Mouse (Mus musculus) heart, embryonic 10.5 days (tissue): ENCODE measurements around the gene Rcbtb2. TPM values are rescaled to one million over a fixed set of nuclear protein-coding genes. Genes with fewer than 3 reads are reported as not detected.
"Not testable (repeated sequence)": the region's sequence is repeated elsewhere in the genome, so short reads cannot be mapped to it uniquely, and the experiment has no call there.

Experiments
- DNase-seq: peaks from one replicate; pipeline ENCODE4 v3.0.0-alpha.2; 2017; ENCODE audit warnings: low spot score
- H3K27ac ChIP-seq: fragments of 300-500 bp; sonication (generic); 2 replicates; pipeline ENCODE4 v1.5.1; 2016; ENCODE audit warnings: mild to moderate bottlenecking
- H3K27me3 ChIP-seq: fragments of 300-500 bp; sonication (generic); 2 replicates; pipeline ENCODE4 v1.6.1; 2016; ENCODE audit warnings: mild to moderate bottlenecking; ENCODE audit not compliant: poor library complexity, insufficient read depth, severe bottlenecking
- H3K36me3 ChIP-seq: fragments of 300-500 bp; sonication (generic); 2 replicates; pipeline ENCODE4 v1.6.1; 2016; ENCODE audit warnings: mild to moderate bottlenecking, moderate library complexity
- H3K4me1 ChIP-seq: fragments of 300-500 bp; sonication (generic); 2 replicates; pipeline ENCODE4 v1.6.1; 2016; ENCODE audit warnings: mild to moderate bottlenecking
- H3K4me3 ChIP-seq: fragments of 300-500 bp; sonication (generic); 2 replicates; pipeline ENCODE4 v1.5.1; 2016; ENCODE audit warnings: mild to moderate bottlenecking, moderate library complexity
- H3K9me3 ChIP-seq: fragments of 300-500 bp; sonication (generic); 2 replicates; pipeline ENCODE4 v1.6.1; 2016; ENCODE audit warnings: mild to moderate bottlenecking, moderate library complexity
- WGBS: fragments of 180-500 bp; shearing (Covaris S2); methylation state at CpG from one replicate; pipeline ENCODE4 v1.1.7; 2016; 5-methylcytosine and 5-hydroxymethylcytosine counted together
- polyA plus RNA-seq: library from polyadenylated mRNA; unstranded; fragments of >200 nt; fragmentation: Nextera tagmentation; extraction: Ambion mirVana; gene quantifications from 2 replicates; pipeline ENCODE4 v1.2.1, GENCODE M21; 2016

Rcbtb2 gene
- polyA plus RNA-seq, 1 experiment from 2014 or later = 99.9 TPM

- peak; percentile 63 for DNase-seq
- WGBS = 32% methylated on average over 8 of the region's 8 CpGs
Measured at GRCm38 (mm10) chr14:73106234-73106711, 16.6 kb upstream of the Rcbtb2 start.

GRCm38 (mm10) chr14:73106957-73107356, 15.9 kb upstream of the Rcbtb2 start:
- WGBS = 60% methylated on average over 4 of the region's 4 CpGs
- peak; percentile 20 for DNase-seq

More at GRCm38 (mm10) chr14:73106234-73106711, 16.6 kb upstream of the Rcbtb2 start:
- no peaks in the 10 kb centered on the region for H3K4me1 ChIP-seq
- no peak overlapping the region for H3K4me3 ChIP-seq
- H3K36me3 ChIP-seq = no peaks in the 10 kb centered on the region
- peaks cover 8% of the 10 kb centered on the region; the same call in 1 of the 2 replicates for H3K27me3 ChIP-seq
- H3K27ac ChIP-seq = no peak overlapping the region
- no peaks in the 10 kb centered on the region for H3K9me3 ChIP-seq

GRCm38 (mm10) chr14:73107371-73107770, 15.5 kb upstream of the Rcbtb2 start:
- no peaks in the 10 kb centered on the region for H3K9me3 ChIP-seq
- no peak overlapping the region for H3K4me3 ChIP-seq
- H3K27me3 ChIP-seq = peaks cover 3% of the 10 kb centered on the region; the same call in 1 of the 2 replicates
- no peak for DNase-seq
- H3K36me3 ChIP-seq = no peaks in the 10 kb centered on the region
- WGBS = 47% methylated on average over 7 of the region's 7 CpGs
- no peaks in the 10 kb centered on the region for H3K4me1 ChIP-seq
- no peak overlapping the region for H3K27ac ChIP-seq

More at GRCm38 (mm10) chr14:73106957-73107356, 15.9 kb upstream of the Rcbtb2 start:
- H3K27ac ChIP-seq = no peak overlapping the region
- no peaks in the 10 kb centered on the region for H3K36me3 ChIP-seq
- H3K27me3 ChIP-seq = peaks cover 3% of the 10 kb centered on the region; the same call in 1 of the 2 replicates
- H3K4me1 ChIP-seq = no peaks in the 10 kb centered on the region
- no peak overlapping the region for H3K4me3 ChIP-seq
- no peaks in the 10 kb centered on the region for H3K9me3 ChIP-seq

GRCm38 (mm10) chr14:73107952-73108351, 14.9 kb upstream of the Rcbtb2 start:
- no peaks in the 10 kb centered on the region for H3K4me1 ChIP-seq
- WGBS = 81% methylated on average over 6 of the region's 6 CpGs
- no peaks in the 10 kb centered on the region for H3K27me3 ChIP-seq
- no peaks in the 10 kb centered on the region for H3K36me3 ChIP-seq
- peak; percentile 16 for DNase-seq
- no peak overlapping the region for H3K27ac ChIP-seq
- no peaks in the 10 kb centered on the region for H3K9me3 ChIP-seq
- H3K4me3 ChIP-seq = no peak overlapping the region

GRCm38 (mm10) chr14:73110682-73111081, 12.2 kb upstream of the Rcbtb2 start:
- WGBS = 68% methylated on average over 3 of the region's 3 CpGs
- no peaks in the 10 kb centered on the region for H3K9me3 ChIP-seq
- no peaks in the 10 kb centered on the region for H3K4me1 ChIP-seq
- no peak overlapping the region for H3K4me3 ChIP-seq
- no peaks in the 10 kb centered on the region for H3K27me3 ChIP-seq
- H3K27ac ChIP-seq = no peak overlapping the region
- H3K36me3 ChIP-seq = no peaks in the 10 kb centered on the region
- DNase-seq = peak; percentile 35

- Histone ChIP-seq H3K9me3 (no peaks in the 10 kb centered on the region), H3K27me3 (no peaks in the 10 kb centered on the region), H3K27ac (no peak overlapping the region), H3K4me3 (no peak overlapping the region), H3K4me1 (no peaks in the 10 kb centered on the region), H3K36me3 (no peaks in the 10 kb centered on the region)
- no peak for DNase-seq
- WGBS = 78% methylated on average over 1 of the region's 1 CpGs
Measured at GRCm38 (mm10) chr14:73111091-73111490, 11.7 kb upstream of the Rcbtb2 start.

GRCm38 (mm10) chr14:73112186-73112840, 10.5 kb upstream of the Rcbtb2 start:
- Histone ChIP-seq H3K27me3 (no peaks in the 10 kb centered on the region), H3K4me1 (no peaks in the 10 kb centered on the region), H3K4me3 (no peak overlapping the region), H3K9me3 (no peaks in the 10 kb centered on the region), H3K36me3 (no peaks in the 10 kb centered on the region), H3K27ac (no peak overlapping the region)
- DNase-seq = peak; percentile 47
- WGBS = 53% methylated on average over 12 of the region's 12 CpGs

GRCm38 (mm10) chr14:73114952-73115351, 7.9 kb upstream of the Rcbtb2 start:
- WGBS = 87% methylated on average over 3 of the region's 3 CpGs
- DNase-seq, H3K4me3 ChIP-seq, H3K27ac ChIP-seq, H3K36me3 ChIP-seq, H3K27me3 ChIP-seq, H3K9me3 ChIP-seq: not testable (repeated sequence)
- peaks cover 14% of the 10 kb centered on the region for H3K4me1 ChIP-seq

- no peak overlapping the region for H3K4me3 ChIP-seq
- no peak overlapping the region for H3K27ac ChIP-seq
- H3K4me1 ChIP-seq = peaks cover 14% of the 10 kb centered on the region
- H3K9me3 ChIP-seq = no peaks in the 10 kb centered on the region
- peak; percentile 50 for DNase-seq
- H3K27me3 ChIP-seq = no peaks in the 10 kb centered on the region
- 66% methylated on average over 2 of the region's 2 CpGs for WGBS
- no peaks in the 10 kb centered on the region for H3K36me3 ChIP-seq
Measured at GRCm38 (mm10) chr14:73116301-73116700, 6.5 kb upstream of the Rcbtb2 start.

- peak; percentile 73 for DNase-seq
- H3K4me3 ChIP-seq = no peak overlapping the region
- 50% methylated on average over 9 of the region's 9 CpGs for WGBS
Measured at GRCm38 (mm10) chr14:73116938-73117337, 5.9 kb upstream of the Rcbtb2 start.

GRCm38 (mm10) chr14:73117411-73118392, 5.1 kb upstream of the Rcbtb2 start:
- H3K27ac ChIP-seq = no peak overlapping the region
- no peaks in the 10 kb centered on the region for H3K27me3 ChIP-seq
- H3K4me1 ChIP-seq = peaks cover 14% of the 10 kb centered on the region
- no peaks in the 10 kb centered on the region for H3K9me3 ChIP-seq
- peak; percentile 63 for DNase-seq
- no peak overlapping the region for H3K4me3 ChIP-seq
- H3K36me3 ChIP-seq = no peaks in the 10 kb centered on the region
- 79% methylated on average over 7 of the region's 7 CpGs for WGBS

More at GRCm38 (mm10) chr14:73116938-73117337, 5.9 kb upstream of the Rcbtb2 start:
- Histone ChIP-seq H3K27me3 (no peaks in the 10 kb centered on the region), H3K27ac (no peak overlapping the region), H3K9me3 (no peaks in the 10 kb centered on the region), H3K36me3 (no peaks in the 10 kb centered on the region), H3K4me1 (peaks cover 14% of the 10 kb centered on the region)

- Histone ChIP-seq H3K4me1 (peaks cover 14% of the 10 kb centered on the region), H3K4me3 (no peak overlapping the region), H3K9me3 (no peaks in the 10 kb centered on the region), H3K36me3 (no peaks in the 10 kb centered on the region), H3K27me3 (no peaks in the 10 kb centered on the region), H3K27ac (no peak overlapping the region)
- 64% methylated on average over 14 of the region's 14 CpGs for WGBS
- DNase-seq = peak; percentile 63
Measured at GRCm38 (mm10) chr14:73118482-73119347, 4.1 kb upstream of the Rcbtb2 start.
